Mouse (Mus musculus): ENCODE data around the gene Gm5294. TPM values are rescaled to one million over a fixed set of nuclear protein-coding genes. Genes with fewer than 3 reads are reported as not detected.

The Gm5294 gene
- polyA plus RNA-seq, 1 experiment from 2014 or later = not detected

DNA sequence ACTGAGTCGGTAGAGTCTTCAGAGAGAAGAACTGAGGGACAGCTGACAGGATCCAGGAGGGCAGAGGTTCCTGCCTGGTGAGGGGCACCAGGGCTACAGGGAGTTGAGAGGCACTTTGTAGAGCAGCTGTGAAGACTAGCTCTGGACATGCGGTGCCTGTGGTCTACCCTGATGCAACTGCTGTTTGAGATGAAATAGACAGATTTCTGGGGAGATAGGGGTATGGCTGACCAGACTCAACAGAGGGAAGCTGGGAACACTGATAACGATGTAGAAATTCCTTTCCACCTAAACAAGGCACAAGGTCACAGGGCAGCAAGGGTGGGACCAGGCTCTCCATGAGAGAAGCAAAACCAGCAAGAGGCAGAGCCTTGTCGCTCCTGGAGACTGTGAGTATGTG, 45.8 kb downstream of the Gm5294 start:
- Histone ChIP-seq H3K4me2 (replicated peaks; ENCODE audit: low read depth, low read length) (no peak overlapping the region), H3K4me1 (ENCODE audit: control insufficient read depth, insufficient read depth, low read length) (peaks cover 11% of the 10 kb centered on the region; the same call in 1 of the 2 replicates), H3K9ac (replicated peaks; ENCODE audit: low read depth, low read length) (no peak overlapping the region), H3K36me3 (ENCODE audit: control insufficient read depth, insufficient read depth, low read length) (no peaks in the 10 kb centered on the region), H3K4me3 (ENCODE audit: low read depth, low read length) (no peak overlapping the region), H3K27ac (ENCODE audit: low read length) (no peak overlapping the region), H3K27me3 (ENCODE audit: control insufficient read depth, insufficient read depth, low read length) (no peaks in the 10 kb centered on the region), H3K9me3 (ENCODE audit: control insufficient read depth, low read depth, low read length) (no peaks in the 10 kb centered on the region)
- no peak for ATAC-seq (ENCODE audit: insufficient number of reproducible peaks, insufficient read depth, low FRiP score, low read depth)
- 47% methylated on average over 4 of the region's 4 CpGs for WGBS

Other genes with a start within 250 kb of the Gm5294 start
- 82.4 and 87.8 TPM in 2 replicates for gene Zfp68, start 200.3 kb upstream of the Gm5294 start, polyA plus RNA-seq (2014; fragmentation: Nextera tagmentation; extraction: Ambion mirVana)
- 13.1 and 14.7 TPM in 2 replicates for gene A430033K04Rik, start 197.2 kb upstream of the Gm5294 start, polyA plus RNA-seq (2014; fragmentation: Nextera tagmentation; extraction: Ambion mirVana)
- gene Fam20c, start 65.6 kb upstream of the Gm5294 start, polyA plus RNA-seq (2014; fragmentation: Nextera tagmentation; extraction: Ambion mirVana) = 8.9 and 10.6 TPM in 2 replicates
- 61.2 and 66.6 TPM in 2 replicates for gene Pdgfa, start 177.3 kb downstream of the Gm5294 start, polyA plus RNA-seq (2014; fragmentation: Nextera tagmentation; extraction: Ambion mirVana)

Data from stomach, embryonic 14.5 days (tissue).